Mouse (Mus musculus): ENCODE measurements around the gene Tprg.

DNA sequence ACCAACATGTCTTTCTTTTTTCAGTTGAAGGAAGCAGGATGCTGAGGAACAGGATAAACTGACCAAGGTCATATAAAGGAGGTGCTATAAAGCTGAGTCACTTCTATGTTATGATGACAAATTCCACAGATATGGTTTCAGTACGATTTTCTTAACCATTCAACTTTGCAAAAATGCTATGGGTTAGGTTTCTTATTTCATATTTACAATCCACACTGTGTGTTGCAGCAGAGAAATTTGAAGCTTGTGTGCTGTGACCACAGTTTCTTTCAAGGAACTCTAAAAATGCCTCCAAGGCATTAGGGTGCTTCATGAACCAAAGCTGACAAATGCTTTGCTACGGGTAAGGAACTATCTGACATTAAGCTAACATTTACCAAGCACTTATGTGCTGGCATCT lies 153.4 kb downstream of the Tprg start:
- TF ChIP-seq CTCF (IDR thresholded peaks at IDR 0.05; ENCODE audit: low read depth, low read length) (no peak), POLR2A (IDR thresholded peaks at IDR 0.05; ENCODE audit: borderline replicate concordance, low read depth, low read length) (no peak)

Measured in bone marrow macrophage, adult 2 months (primary cell).